Mouse (Mus musculus) gastrocnemius, adult 8-10 months (tissue): ENCODE measurements at regions not wholly inside any gene's neighbourhood (a gene's known extent, or its start where the extent isn't known, plus 50 kb on each side); places are given as distances from the start of the nearest gene placed in this dataset.

ENCODE experiments used
- DNase-seq, 2 experiments: peaks; one replicate each; pipeline ENCODE4 v3.0.0; 2022; ENCODE audit warnings: low spot score in 2 of 2

DNA sequence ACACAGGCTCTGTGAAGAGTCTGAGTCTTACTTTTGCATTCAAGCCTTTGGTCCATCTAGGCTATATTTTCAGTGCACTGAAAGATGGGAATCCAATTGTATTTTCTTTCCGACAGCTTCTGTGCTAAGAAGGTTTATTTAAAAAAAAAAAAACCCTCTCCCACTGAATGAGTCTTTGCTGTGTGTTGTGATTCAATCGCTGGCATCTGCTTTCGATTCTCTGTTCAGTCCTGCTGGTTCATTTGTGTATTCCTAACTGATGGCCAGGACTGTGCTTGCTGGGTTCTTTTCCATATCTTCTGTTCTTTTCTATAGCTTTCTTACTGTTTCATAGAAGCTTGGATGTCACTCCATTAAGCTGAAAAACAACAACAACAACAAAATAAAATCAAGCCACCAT lies 132.9 kb downstream of the Tex36 start:
- DNase-seq: no peak

- no peak for DNase-seq
Measured at GRCm38 (mm10) chr7:133468346-133468745, 133.6 kb downstream of the Tex36 start.

- DNase-seq: no peak
Measured at GRCm38 (mm10) chr7:133467579-133467978, 134.4 kb downstream of the Tex36 start.

GRCm38 (mm10) chr7:133459306-133459705 lies 142.7 kb downstream of the Tex36 start:
- DNase-seq: no peak

DNA sequence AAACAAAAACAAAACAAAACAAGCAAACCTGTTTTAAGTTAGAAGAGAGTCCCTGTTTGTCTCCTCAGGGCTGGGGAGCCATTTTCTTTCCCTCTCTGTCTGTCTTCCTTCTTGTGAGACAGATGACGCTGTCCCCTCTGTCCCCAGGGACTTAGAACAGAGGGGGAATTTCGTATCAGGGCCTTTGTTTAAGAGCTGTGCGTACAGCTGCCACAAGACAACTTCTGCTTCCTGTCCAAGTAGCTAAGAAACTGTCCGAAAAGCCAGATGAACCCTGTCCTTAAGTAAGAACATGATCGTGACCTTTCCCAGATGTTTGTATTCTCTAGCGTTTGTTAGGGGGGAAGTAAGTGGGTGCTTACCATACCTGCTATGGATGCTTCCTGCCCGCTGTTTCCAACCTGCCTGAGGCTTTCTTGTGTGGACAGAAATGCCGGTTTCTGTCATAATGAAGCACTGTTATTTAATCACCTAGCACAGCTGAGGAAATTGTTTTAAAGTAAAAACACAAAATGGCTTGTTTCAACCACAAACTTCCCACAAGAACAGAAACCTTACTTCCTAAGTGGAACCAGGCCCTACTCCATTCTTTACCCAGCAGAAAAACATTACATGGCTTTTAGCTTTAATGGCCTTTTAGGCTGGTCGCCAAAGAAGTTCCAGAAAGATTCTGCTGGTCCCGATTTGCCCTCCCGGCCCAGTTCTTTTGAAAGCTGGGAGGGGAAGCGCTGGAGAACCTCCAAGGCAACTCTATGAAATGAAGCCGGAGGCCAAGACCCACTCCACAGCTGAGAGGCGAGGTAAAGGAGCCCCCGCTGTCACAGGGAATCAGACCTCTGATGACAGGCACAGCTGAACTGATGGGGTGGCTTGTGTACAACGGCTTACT lies 144.3 kb downstream of the Tex36 start:
- no peak for DNase-seq

GRCm38 (mm10) chr7:133450246-133450645 lies 151.7 kb downstream of the Tex36 start:
- peak; percentile 7 to 57 for DNase-seq

- DNase-seq: no peak
Measured at GRCm38 (mm10) chr7:133447079-133447478, 154.9 kb downstream of the Tex36 start.

GRCm38 (mm10) chr7:133441661-133442060 lies 160.3 kb downstream of the Tex36 start:
- DNase-seq: no peak

- no peak for DNase-seq
Measured at GRCm38 (mm10) chr7:133441169-133441568, 160.8 kb downstream of the Tex36 start.

GRCm38 (mm10) chr7:133440711-133441110 lies 161.2 kb downstream of the Tex36 start:
- no peak for DNase-seq

DNA sequence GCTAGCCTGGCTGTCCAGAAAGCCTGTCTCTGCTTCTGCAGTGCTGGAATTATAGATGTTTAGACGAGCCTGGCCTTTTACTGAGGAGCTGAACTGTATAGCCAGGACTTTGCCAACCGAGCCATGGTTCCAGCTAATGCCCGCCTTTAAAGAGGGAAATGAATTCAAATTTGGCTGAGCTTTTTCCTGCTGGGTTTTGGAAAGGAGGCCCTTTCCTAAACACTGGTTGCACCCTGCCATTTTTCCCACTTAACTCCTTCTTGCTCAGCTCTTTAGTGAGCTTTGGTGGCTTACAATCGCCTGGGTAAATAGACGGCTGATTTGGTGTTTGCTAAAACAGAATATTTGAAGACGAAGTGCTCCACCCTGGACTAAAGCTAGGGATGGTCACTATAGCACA lies 161.9 kb downstream of the Tex36 start:
- DNase-seq: no peak

GRCm38 (mm10) chr7:133438631-133439030 lies 163.3 kb downstream of the Tex36 start:
- no peak for DNase-seq

- no peak for DNase-seq
Measured at GRCm38 (mm10) chr7:133437866-133438265, 164.1 kb downstream of the Tex36 start.

GRCm38 (mm10) chr7:133435596-133436357 lies 166.2 kb downstream of the Tex36 start:
- no peak for DNase-seq

- no peak for DNase-seq
Measured at GRCm38 (mm10) chr7:133434027-133434820, 167.7 kb downstream of the Tex36 start.

DNA sequence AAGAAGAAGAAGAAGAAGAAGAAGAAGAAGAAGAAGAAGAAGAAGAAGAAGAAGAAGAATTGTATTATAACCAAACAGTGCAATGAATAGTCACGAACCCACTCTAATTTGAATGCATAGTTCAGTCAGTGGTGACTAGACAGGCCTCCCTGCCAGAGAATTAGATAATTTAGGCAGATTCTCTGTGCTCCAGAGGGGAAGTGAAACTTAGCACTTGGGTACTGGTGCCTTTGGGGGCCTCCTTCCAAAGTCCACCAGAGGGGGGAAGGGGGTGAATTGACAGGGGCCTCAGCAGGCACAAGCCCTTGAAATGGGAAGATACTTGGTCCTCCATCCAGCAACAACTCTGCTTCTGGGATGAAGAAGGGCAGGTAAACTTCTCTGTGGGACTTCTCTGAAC lies 169.6 kb downstream of the Tex36 start:
- DNase-seq: no peak

GRCm38 (mm10) chr7:133402072-133402471 lies 199.9 kb downstream of the Tex36 start:
- DNase-seq: no peak

- DNase-seq: no peak
Measured at GRCm38 (mm10) chr7:133400691-133401090, 201.3 kb downstream of the Tex36 start.

- DNase-seq: no peak
Measured at GRCm38 (mm10) chr7:133388716-133389115, 213.2 kb downstream of the Tex36 start.

DNA sequence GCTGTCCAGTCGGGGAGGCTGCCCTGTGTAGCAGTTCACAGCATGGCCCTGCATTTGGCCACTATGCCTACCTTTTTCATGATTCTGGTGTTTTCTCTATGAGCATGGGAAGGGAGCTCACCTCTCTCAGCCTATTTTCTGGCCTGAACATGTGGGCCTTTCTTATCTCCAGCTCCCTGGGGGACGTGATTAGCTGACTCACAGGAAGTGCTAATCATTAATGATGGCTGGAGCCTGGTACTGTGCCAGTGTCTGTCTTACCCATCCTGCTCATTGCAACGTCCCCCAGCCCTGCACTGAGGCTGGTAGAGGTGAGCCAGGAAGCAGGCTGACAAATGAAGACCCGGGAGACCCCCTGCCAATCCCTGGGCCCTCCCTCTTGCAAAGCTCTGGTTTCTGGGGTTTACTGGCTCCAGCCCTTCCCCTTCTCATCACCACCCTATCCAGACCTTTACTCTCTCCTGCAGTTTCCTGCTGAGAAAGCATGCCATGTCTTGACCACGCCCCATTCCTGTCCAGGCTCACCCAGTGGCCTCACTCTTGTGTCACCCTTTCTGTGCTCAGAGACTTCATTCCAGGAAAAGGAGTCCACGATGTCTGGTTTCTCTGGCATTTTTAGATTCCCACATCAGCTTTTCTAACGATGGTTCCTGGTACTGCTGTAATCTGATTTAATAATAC lies 219.8 kb downstream of the Tex36 start:
- DNase-seq: no peak

GRCm38 (mm10) chr7:133379373-133379772 lies 222.6 kb downstream of the Tex36 start:
- DNase-seq: no peak
